Mouse (Mus musculus): ENCODE data around the gene Fggy. TPM values are rescaled to one million over a fixed set of nuclear protein-coding genes. Genes with fewer than 3 reads are reported as not detected.
A peak's percentile ranks its signal among the peaks of the same experiment; 100 is the strongest.

Fggy gene
- total and polyA plus RNA-seq, 3 experiments = 30.9 to 57.6 (median 41.2) TPM

GRCm38 (mm10) chr4:95861074-95861473 lies 303.8 kb downstream of the Fggy start:
- no peak for DNase-seq

DNA sequence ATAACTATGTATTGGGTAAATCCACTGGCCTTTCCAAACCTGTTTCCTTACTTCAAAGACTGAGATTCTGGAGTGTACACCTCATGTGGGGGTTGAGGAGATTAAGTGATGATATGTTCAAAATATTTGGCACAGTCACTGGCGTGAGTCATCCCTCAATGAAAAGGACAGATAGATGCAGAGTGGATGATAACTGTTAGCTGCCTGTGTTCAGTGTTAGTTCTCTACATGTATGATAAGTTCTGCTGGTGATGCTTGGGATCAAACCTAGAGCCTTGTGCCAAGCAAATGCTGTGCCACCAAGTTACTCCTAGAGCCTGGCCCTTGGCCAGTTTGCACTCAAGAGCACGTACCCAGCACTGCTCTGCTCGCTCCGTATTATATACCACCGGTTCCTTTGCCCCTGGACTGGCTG lies 304.4 kb downstream of the Fggy start:
- DNase-seq = peak; percentile 78

DNA sequence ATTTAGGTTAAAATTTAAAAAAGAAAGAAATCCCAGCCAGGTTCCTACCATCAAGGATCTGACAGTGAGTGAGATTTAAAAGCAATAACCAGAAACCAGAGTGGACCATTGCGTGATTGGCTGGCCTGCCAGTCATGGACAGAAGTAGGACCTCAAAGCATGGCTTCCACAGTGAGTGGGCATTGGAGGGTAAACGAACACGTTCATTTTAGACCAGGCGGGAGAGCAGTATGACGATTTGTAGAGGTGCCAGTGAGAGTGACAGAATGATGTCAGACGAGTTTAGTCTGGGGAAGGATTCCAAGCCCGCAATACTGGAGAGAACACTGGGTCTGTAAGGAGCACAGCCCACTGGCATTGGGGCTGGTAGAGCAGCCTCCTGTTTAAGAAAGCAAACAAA lies 305.0 kb downstream of the Fggy start:
- no peak for DNase-seq

GRCm38 (mm10) chr4:95862781-95863499 lies 305.6 kb downstream of the Fggy start:
- no peak for DNase-seq

DNA sequence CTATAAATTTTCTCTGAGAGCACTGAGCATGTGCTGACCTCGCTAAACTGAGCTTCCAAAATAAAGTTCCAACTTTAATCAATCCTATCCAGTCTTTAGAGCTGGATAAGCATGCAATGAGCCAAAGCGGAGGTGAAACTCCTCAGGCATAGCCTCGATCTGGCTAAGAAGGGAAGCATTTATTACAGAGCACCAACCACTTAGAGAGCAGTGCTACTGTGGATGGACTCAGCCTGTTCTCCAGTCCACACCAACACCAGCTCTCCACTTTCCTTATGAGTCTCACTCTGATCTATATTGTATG lies 306.1 kb downstream of the Fggy start:
- no peak for DNase-seq

GRCm38 (mm10) chr4:95865251-95865650 lies 307.9 kb downstream of the Fggy start:
- peak; percentile 58 for DNase-seq

DNA sequence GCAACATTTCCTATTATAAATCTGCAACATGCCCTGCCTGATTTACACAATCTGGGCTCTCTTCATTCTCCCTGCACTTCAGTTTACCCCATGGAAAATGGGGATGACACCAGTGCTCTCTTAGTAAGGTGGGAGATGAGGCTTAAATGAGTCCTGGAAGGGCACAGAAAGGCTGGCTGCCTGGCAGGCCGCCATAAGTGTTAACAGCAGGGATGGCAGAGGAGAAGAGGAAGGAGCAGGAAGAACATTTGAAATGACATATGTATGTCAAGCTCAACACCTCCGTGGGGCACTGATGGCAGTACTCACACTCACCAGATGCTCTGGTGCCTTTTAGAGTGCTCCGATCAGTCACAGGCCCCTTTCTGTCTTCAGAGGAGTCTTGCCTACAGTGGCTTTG lies 308.6 kb downstream of the Fggy start:
- DNase-seq = no peak

- DNase-seq = no peak
Measured at GRCm38 (mm10) chr4:95867103-95867502, 309.8 kb downstream of the Fggy start.

GRCm38 (mm10) chr4:95868348-95868747 lies 311.0 kb downstream of the Fggy start:
- DNase-seq = no peak

DNA sequence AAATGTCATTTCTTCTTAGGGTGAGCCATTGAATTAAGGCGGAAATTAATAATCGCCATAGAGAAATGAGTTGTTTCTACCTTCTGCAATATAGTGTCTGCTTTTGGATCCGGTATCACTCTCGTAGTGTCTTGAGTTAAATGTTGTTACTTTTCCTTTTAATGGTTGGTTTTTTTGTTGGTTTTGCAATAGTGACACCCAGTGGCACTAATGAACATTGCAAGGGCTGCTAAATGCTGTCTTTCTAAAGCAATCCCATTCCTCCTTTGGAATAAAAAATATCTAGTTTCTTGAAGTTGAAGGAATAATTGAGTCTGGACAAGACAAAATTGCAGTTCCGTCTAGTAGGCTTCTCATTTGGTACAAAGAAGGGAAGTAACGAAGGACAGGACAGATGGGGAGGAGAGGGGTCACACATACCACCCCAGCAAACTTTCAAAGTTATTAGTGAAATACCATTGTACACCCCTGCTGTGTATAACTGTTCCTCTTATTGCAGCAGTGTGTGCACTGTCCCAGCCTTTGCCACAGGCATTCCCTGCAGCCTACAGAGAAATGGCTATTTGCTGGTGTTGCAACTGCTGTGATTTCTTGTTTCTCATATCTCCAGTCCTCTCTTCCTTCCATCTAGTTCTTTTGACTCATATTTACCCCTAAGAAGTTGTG lies 314.0 kb downstream of the Fggy start:
- DNase-seq = peak; percentile 61

- no peak for DNase-seq
Measured at GRCm38 (mm10) chr4:95875896-95876295, 318.6 kb downstream of the Fggy start.

- DNase-seq = peak; percentile 78
Measured at GRCm38 (mm10) chr4:95877436-95877835, 320.1 kb downstream of the Fggy start.

DNA sequence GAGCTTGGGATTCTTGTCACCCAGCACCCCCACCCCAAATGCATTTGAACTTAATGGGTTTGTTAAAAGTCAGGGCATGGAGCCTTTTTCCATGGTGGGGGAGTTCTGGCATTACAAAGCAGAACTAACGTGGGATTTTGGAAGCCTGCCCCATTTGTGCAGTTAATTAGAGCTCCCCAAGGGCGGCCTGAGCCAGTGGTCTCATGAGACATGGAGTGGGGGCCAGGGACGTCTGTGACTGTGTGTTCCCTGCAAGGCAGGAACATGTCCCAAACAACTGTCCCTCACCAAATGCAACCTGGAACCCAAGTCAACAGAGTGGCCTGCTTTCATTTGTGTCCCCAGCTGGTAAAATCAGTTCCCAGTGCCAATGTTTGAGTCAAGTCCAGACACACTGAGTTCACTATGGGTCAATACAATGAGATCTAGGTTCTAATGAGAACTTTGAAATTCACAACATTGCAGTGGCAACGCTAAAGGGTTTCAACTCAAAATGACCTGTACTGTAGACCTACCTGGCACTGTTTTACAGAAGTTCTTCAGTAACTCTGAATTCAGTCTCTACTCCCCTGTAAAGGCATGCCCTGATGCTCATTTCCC lies 324.5 kb downstream of the Fggy start:
- no peak for DNase-seq

GRCm38 (mm10) chr4:95884184-95885145 lies 327.2 kb downstream of the Fggy start:
- no peak for DNase-seq

DNA sequence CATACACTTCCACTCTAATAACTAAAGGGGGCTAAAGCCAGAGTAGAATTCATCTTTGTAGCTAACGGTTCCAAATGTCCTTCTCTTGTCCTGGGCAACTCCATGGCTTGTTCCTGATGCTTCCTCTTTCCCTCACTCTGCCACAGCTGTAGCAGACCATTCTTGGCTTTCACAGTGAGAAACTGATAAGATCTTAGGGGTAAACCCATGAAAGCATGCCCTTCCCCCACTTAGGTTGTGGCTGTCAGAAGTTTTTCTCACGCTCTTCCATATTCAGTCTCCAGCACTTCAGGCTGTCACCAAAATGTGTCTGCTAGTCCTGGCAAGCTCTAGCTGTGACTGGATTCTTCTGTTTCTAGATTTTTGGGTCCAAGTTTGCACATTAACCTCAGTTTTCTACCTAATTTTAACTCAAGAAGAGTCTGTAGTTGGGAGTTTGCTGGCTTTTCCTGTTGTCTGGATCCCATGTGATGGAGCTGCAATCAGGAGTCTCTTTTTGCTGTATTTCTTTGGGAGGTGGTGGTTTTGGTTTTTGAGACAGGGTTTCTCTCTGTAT lies 338.0 kb downstream of the Fggy start:
- no peak for DNase-seq

DNA sequence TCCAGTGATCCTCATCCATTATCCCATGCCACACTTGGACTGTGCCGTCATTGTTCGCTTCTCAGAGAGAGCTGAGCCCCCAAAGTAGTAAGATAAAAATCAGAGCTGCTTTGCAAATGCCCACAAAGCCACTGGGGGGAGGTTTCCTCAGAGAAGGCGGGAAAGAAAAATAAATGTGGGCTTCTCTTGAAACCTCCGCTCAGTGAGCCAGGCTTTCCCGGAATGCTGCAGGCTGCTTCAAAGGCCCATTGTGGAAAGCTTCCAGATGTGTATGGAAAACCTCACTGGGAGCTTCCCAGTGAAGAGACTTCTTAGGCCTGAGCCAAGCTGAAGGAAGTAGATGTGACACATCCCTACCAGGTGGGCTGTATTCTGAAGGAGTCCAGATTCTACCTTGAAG lies 339.3 kb downstream of the Fggy start:
- DNase-seq = no peak

DNA sequence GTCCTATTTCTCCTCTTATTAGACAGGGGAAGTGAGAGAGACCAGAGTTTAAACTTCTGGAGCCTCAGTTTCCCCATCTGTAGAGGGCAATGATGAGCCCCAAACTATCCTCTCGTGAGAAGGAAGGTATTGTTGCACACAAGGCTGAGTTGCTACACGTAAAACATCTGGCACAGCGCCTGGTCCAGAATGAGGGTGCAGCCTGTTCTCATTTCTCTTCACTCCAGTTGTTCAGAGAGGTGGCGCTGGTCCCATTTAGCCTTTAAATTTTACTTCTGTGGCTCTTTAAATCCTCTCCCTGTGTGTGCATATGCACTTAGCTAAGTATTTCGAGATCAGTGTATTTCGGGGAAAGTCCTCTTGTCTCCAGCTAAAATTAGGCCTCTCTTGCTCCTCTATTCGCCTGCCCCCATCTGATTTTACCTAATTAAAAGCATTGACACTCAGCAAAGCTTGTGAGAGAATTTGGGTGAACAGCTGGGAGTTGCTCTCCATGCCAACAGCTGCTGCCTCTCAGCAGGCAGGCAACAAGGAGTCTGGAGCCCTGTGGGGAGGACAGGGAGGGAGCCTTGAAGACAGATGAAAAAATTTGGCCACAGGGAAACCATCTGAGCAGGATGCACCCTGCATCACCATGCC lies 340.0 kb downstream of the Fggy start:
- no peak for DNase-seq

- DNase-seq = no peak
Measured at GRCm38 (mm10) chr4:95898714-95899113, 341.4 kb downstream of the Fggy start.

DNA sequence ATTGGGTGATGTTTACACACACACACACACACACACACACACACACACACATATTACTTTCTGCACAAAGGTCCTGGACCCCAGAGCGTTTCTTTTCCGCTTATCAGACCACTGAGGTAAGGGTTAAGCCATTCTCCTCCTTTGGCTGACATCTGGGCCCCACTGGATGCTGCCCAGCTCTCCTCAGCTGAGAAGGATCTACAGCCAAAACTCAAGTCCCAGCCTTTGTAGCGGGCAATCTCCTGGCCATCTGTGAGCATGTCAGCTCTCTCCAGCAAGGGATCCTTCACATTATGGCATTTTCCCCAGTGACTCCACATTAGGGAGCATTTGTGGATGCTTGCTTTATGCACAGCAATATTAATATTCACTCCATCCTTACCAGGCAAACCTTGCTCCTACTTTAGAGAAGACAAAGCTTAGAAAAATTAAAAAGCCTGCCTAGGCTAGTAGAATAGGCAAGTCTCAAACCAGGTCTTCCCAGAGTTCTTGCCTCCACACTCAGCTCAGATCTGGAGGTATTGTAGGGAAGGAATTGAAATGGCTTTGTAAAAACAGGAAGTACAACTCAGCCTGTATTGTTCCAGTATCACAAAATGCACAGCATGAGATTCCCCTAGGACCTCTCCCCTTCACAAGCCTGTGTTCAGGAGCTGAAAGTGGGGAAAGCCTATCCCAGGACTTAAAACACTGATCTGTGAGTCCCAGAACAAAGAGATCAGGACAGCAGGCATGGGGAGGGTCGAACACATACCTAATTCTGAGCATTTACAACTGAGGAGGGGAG lies 342.8 kb downstream of the Fggy start:
- no peak for DNase-seq

GRCm38 (mm10) chr4:95900815-95901214 lies 343.5 kb downstream of the Fggy start:
- no peak for DNase-seq

- DNase-seq = peak; percentile 8
Measured at GRCm38 (mm10) chr4:95906141-95906540, 348.8 kb downstream of the Fggy start.

Data from adrenal gland, adult 2 months (tissue).